Mouse (Mus musculus): ENCODE results near the gene Lpin2.

Lpin2 gene

DNA sequence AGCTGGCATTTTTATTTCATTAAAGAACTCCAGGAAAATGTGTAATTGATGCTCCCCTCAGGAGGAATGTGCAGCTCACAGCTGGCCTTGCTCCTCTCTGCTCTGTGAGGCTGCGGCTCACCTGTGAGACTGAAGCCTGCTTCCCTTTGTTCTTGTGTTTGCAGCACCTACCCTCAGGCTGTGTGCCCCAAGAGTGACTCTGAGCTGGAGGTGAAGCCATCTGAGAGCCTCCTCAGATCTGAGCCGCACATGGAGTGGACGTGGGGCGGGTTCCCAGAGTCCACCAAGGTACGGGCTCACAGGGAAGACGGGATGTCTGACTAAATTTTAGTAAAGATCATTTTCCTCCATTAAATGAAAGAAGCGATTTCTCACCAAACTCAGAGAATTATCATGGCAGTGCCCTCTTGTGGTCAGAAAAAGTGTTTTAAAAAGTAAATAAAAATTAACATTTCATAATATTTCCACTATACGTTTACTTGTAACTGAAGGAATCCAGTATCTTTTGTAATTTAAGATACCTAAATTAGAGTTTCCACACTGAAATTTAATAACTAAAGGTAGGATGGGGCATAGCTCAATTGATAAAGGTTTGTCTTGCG lies 47.8 kb downstream of the Lpin2 start:
- DNase-seq (ENCODE audit: low spot score in 2 of 2): peak in 1 of 2 experiments; percentile 15

DNA sequence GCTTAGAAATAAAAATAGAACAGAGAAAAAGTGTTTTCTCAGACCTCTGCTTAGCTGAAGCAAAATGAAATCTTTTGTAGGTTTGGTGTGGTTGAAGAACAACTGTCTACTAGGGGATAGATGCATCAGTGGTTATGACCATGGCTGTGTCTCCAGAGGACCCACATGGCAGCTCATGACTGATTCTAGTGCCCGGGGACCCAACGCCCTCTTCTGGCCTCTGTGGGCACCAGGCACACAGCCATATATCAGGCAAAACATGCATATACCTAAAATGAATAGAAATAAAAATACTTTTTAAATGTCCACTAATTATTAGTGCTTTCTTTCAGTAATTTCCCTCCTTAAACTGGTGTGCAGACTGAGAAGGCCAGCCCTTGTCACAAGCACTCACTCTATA lies 49.6 kb downstream of the Lpin2 start:
- DNase-seq (ENCODE audit: low spot score in 2 of 2): no peak

GRCm38 (mm10) chr17:71233210-71233609 lies 50.9 kb downstream of the Lpin2 start:
- DNase-seq (ENCODE audit: low spot score in 2 of 2): no peak

GRCm38 (mm10) chr17:71234041-71234594 lies 51.8 kb downstream of the Lpin2 start:
- DNase-seq (ENCODE audit: low spot score in 2 of 2): no peak

- no peak for DNase-seq (ENCODE audit: low spot score in 2 of 2)
Observed at GRCm38 (mm10) chr17:71235229-71235958, 53.0 kb downstream of the Lpin2 start.

GRCm38 (mm10) chr17:71238494-71238893 lies 56.1 kb downstream of the Lpin2 start:
- no peak for DNase-seq (ENCODE audit: low spot score in 2 of 2)

DNA sequence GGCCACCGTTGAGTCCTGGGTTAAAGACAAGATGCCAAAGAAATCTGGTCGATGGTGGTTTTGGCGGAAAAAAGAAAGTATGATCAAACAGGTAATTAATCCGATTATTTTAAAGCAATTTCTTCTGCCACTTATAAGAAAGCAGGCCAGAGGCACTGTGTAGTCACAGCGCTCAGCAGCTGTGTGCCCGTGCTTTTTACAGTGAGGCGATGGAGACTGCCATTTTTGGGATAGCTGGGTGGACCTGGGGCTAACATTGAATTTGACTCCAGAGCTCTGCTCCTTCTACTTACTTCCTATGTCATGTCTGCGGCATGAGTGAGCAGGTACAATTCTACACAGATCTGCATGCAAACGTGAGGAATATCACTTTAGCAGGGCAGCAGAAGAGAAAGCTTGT lies 58.5 kb downstream of the Lpin2 start:
- no peak for DNase-seq (ENCODE audit: low spot score in 2 of 2)

DNA sequence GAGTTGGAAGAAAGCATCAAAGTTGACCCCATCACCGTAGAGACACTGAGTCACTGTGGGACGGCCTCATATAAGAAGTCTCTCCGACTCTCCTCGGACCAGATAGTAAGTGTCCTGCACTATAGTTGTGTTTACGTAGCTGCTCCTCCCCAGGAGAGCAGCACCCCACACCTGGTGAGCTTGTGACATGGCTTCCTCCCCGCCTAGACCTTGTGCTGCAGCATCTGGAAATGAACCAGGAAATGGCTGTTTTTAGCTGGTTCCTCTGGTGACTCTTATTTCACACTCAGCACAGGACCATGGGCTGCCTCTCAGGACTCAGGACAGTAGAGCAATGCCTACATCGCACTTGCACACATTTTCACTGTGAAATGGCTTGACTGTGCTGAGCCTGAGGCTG lies 60.3 kb downstream of the Lpin2 start:
- DNase-seq (ENCODE audit: low spot score in 2 of 2): no peak

DNA sequence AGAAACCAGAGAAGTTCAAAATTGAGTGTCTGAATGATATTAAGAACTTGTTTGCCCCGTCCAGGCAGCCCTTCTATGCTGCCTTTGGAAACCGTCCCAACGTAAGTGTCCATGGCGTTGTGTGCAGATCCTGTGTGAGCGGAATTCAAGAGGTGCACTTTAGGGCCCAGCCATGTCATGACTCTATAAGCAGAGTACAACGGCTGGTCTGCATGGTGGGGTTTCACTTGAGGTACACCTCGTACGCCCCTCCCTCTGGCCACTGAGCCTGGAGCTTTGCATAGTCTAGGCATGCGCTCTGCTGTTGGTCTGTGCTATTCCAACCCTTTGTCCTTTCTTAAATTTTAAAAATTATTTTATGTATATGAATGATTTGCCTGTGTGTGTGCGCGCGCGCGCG lies 62.8 kb downstream of the Lpin2 start:
- no peak for DNase-seq (ENCODE audit: low spot score in 2 of 2)

GRCm38 (mm10) chr17:71246022-71246421 lies 63.7 kb downstream of the Lpin2 start:
- no peak for DNase-seq (ENCODE audit: low spot score in 2 of 2)

DNA sequence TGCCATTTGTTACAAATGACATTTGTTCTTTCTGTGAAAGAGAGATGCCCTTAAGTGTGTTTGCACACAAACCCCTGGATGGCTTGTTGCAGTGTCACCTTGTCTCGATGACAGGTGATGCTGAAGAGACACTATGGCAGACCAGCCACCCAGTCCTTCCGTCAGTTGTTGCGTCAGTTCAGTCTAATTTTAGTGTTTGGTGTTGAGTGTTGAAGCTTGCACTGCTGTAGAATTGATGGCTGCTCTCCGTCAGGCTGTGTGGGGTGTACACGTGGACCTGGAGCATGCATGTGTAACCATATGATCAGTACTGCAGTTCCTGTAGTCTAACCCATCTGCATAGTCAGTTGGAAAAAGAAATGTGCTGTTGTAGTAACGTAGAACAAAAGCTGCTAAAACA lies 66.6 kb downstream of the Lpin2 start:
- no peak for DNase-seq (ENCODE audit: low spot score in 2 of 2)

GRCm38 (mm10) chr17:71250046-71250445 lies 67.7 kb downstream of the Lpin2 start:
- DNase-seq (ENCODE audit: low spot score in 2 of 2): no peak

DNA sequence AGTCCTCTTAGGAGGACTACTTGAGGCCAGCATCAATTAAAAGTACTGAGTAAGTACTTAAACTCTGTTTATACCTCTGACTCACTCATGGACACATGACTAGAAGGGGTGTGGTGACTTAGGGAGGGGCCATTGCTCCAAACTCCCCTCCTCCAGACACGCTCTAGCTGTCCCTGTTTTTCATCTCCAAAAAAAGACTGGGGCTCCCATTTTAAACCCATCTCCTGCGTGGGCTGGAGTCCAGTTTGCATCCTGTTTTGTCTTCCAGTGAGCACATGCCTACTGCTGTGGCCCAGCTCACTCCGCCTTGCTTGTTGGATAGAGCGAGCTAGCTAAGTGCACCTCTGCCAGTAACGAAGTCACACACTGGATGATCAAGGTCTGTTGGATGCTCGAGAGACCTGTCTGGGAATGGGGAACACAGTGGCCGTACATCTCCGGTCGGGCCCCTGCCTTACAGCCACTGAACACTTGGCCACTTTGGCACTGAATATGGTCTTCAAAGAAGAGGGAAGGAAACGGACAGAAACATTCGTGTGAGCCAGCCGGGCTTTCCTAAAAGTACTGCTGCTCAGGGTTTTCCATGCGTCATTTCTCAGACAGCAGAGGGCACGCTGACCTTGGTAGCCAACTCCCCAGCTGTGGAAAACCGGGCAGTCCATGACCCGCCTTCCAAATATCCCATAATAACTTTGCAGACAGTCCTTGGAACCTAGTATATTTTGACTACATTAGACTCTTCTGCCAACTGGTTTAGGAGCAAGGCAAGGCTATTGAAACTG lies 68.7 kb downstream of the Lpin2 start:
- DNase-seq (ENCODE audit: low spot score in 2 of 2): peak in 1 of 2 experiments; percentile 40

DNA sequence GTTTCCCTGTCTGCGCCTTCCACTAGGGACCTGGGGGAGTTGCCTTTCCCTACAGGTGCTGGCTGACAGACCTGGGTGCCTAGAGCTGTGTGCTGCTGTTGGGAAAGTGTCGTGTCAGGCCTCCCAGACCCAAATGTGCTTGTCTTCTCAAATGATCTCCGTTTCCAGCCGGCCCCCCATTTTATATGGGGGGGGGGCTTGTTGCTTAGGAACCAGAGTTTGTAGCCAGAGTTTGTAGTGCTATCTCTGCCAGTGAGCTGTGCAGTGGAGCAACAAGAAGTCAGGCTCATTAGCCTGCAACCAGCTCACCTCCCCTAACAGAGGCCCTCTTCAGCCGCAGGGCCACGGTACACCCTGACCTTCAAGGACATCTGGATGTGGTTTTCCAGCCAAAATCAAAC lies 69.2 kb downstream of the Lpin2 start:
- no peak for DNase-seq (ENCODE audit: low spot score in 2 of 2)

DNA sequence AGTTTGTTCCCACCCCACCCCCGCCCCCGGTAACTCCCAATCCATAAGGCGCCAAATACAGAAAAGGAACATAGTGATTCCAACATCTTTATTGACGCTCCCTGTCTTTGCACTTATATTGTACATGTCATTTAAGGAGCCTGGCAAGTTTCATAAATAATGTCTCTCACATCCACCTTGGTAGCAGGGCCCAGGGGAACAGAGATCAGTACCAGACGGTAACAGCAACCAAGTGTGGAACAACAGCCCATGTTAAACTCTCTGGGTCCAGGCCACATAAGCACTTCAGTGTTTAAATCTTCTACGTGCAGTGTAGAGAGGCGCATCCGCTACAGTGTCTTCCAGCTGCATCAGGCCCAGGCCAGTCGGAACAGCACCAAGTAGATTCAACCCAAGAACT lies 69.7 kb downstream of the Lpin2 start:
- no peak for DNase-seq (ENCODE audit: low spot score in 2 of 2)

- no peak for DNase-seq (ENCODE audit: low spot score in 2 of 2)
Observed at GRCm38 (mm10) chr17:71253391-71253790, 71.0 kb downstream of the Lpin2 start.

DNA sequence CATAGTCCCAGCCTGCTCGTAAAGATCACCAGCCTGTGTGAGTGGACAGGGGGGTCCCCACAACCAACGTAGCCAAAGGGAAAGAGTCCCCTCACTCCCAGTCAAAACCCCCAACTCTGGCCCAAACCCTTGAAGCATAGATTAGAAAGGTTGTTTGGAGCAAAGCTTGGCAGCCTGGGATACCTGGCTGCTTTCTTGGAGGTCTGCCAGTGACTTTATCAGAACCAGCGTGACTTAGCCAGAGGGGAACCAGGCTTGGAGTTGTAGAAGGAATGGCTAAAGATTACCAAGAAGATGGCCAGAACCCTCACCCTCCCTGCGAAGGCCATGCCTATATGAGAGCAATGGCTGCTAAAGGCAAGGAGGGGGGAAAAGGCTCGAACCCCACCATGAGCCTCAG lies 71.7 kb downstream of the Lpin2 start:
- no peak for DNase-seq (ENCODE audit: low spot score in 2 of 2)

DNA sequence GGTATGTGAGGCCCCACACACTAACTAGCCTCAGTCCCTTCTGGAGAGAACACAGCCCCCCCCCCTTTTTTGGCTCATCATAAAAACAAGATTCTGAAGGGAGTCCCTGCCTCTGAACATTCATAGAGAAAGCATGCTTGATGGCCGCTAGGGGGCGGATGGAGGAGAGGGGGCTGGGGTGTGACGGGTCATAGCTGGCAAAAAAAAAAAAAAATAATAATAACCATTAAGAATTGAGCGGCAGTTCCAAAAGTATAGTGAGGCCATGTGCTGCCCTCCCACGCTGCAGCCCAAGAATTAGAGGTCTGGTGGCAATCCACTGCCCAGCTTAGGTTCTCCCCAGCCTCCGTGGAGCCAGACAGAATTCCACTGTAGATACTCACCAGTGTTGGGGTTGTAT lies 72.4 kb downstream of the Lpin2 start:
- no peak for DNase-seq (ENCODE audit: low spot score in 2 of 2)

- DNase-seq (ENCODE audit: low spot score in 2 of 2): no peak
Observed at GRCm38 (mm10) chr17:71256068-71256615, 73.8 kb downstream of the Lpin2 start.

DNA sequence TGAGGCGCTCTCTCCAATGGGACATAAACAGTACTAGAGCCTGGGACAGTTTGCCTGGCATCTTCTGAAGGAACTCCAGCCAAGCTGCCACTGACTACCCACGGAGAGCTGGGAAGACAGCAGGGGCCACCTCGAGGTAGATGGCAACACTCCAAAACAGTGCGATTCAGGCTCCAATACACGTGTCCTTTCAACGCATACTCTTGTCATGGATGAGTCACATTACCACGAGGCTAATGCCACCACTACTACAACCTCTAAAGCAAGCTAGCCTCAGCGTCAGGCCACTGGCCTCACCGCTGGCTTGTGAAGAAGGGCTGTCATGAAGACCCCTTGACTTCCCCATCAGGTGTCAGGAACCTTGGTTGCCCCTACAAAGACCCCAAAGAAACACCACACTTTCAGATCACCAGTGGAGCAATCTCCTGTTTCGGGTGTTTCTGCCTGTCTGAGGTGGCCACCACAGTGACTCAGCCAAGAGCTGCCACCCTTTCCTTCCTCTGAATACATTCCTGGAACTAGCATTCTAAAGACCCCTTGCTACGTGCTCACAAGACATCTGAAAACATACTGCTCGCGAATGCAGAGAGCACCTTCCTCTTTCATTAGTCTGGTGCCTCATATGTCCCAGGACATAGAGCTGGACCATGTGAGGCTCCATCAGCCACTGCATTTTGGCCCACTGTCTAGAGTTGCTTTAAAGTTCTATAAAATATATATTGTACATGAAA lies 74.6 kb downstream of the Lpin2 start:
- no peak for DNase-seq (ENCODE audit: low spot score in 2 of 2)

DNA sequence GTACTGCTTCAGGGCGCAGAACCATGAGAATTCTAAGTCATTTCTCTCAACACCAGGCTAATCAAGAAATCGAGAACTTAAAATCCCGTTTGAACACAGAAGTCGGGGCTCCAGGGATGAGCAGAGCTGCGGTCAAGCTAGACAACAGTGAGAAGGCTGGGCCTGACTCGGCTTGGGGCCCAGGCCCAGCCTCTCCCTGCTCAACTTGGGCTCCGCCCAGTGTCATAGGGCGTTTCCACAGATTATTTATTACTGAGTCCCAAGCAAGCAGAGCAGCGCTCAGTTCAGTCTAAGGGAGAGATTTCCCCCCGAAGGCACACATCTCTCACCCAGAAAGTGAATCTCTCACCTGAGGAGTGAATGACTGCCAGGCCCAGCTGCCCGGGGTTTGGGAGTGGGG lies 77.4 kb downstream of the Lpin2 start:
- peak in 1 of 2 experiments; percentile 68 for DNase-seq (ENCODE audit: low spot score in 2 of 2)

- no peak for DNase-seq (ENCODE audit: low spot score in 2 of 2)
Observed at GRCm38 (mm10) chr17:71260658-71261057, 78.3 kb downstream of the Lpin2 start.
